Mouse (Mus musculus) intestine, embryonic 16.5 days (tissue): ENCODE data around the gene Glb1. TPM values are rescaled to one million over a fixed set of nuclear protein-coding genes. Genes with fewer than 3 reads are reported as not detected.

Experiments used
- polyA plus RNA-seq: library from polyadenylated mRNA; unstranded; fragments of >200 nt; fragmentation: Nextera tagmentation; extraction: Ambion mirVana; gene quantifications from 2 replicates; pipeline ENCODE4 v1.2.1, GENCODE M21; 2015

Gene Glb1
- polyA plus RNA-seq, 1 experiment from 2014 or later = 295 TPM

Other genes with a start within 250 kb of the Glb1 start
- gene Bcl2a1c, start 70.9 kb upstream of the Glb1 start, polyA plus RNA-seq = not detected in 2 replicates
- 98.2 and 104 TPM in 2 replicates for gene Crtap, start 10.4 kb upstream of the Glb1 start, polyA plus RNA-seq
- 31.2 and 40.7 TPM in 2 replicates for gene Tmppe, start within 50 bp of the Glb1 start, polyA plus RNA-seq
- 1.9 and 2.5 TPM in 2 replicates for gene Ccr4, start 103.8 kb downstream of the Glb1 start, polyA plus RNA-seq
- gene C130032M10Rik, start 114.6 kb downstream of the Glb1 start, polyA plus RNA-seq = 0.32 TPM in 1 of 2 replicates, not detected in the other
- gene Trim71, start 163.3 kb downstream of the Glb1 start, polyA plus RNA-seq = 3.8 and 4.0 TPM in 2 replicates
- 49.3 and 50.0 TPM in 2 replicates for gene Cnot10, start 239.1 kb downstream of the Glb1 start, polyA plus RNA-seq